ENCODE assay signal across 26 mouse cellular contexts in the genomic region with DNA sequence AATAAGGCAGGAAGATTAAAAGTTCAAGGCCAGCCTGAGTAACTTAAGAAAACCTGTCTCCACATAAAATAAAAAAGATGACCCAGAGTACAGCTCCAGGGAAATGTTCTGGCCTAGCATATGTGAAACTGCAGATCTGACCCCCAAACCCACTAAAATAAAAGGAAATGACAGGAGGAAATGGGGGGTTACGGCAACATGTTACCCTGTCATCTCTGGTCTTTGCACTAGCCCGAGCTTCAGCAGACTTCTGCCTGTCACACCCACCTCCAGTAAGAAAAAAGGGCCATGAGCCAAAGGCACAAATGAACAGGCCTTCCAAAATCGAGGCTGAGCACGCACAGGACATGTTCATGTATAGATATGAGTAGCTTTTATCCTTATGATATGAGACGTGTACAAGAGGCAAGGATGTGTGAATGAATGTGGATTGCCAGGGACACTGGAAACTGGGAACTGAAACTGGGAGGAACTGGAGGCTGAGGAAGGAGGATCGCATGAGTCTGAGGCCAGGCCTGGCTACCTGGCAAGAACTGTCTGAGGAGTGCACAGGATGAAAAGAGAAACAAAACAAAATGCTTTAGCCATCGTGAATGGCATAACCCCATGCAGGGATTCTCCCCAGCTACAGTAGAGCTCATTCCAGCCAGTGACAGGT.
"Had no signal": no experiment of that assay in that cellular context is flagged by ENCODE, and none has a peak within 500 bp of the region (broad histone marks: within the 10 kb centered on the region; RNA-seq: fewer than 3 reads in every experiment).

No protein-coding gene starts in this region.

- H3K27ac ChIP-seq: gastrocnemius, adult 2 months; heart, adult 2 months; heart, embryonic 13.5 days; heart, embryonic 15.5 days; hindbrain, embryonic 13.5 days; hindbrain, embryonic 15.5 days; hindbrain, postnatal 0 days; layer of hippocampus, adult 2 months; left cerebral cortex, adult 2 months; limb, embryonic 10.5 days; limb, embryonic 12.5 days; liver, embryonic 13.5 days had no signal

- H3K9ac ChIP-seq: heart, embryonic 13.5 days; heart, embryonic 15.5 days; hindbrain, embryonic 13.5 days; hindbrain, embryonic 15.5 days; limb, embryonic 12.5 days; liver, embryonic 13.5 days had no signal

- H3K9me3 ChIP-seq: heart, embryonic 13.5 days; heart, embryonic 15.5 days; hindbrain, embryonic 13.5 days; hindbrain, embryonic 15.5 days; limb, embryonic 10.5 days; limb, embryonic 12.5 days; liver, embryonic 13.5 days had no signal

- H3K4me2 ChIP-seq: heart, embryonic 11.5 days; heart, embryonic 13.5 days; heart, embryonic 15.5 days; hindbrain, embryonic 13.5 days; hindbrain, embryonic 15.5 days; limb, embryonic 12.5 days; liver, embryonic 11.5 days; liver, embryonic 13.5 days had no signal

- DNase-seq: gastrocnemius, adult 2 months; gastrocnemius, postnatal 10 days; gastrocnemius, postnatal 25 days; heart, adult 11 months; heart, adult 2 months; heart, postnatal 14 days; heart, postnatal 36 days; kidney, adult 18-20 months; kidney, adult 8-10 months; kidney, postnatal 10 days; kidney, postnatal 25 days; kidney, postnatal 4 days; liver; liver, embryonic 13.5 days had no signal

- H3K27me3 ChIP-seq: heart, embryonic 13.5 days; heart, embryonic 15.5 days; hindbrain, embryonic 13.5 days; hindbrain, embryonic 15.5 days; limb, embryonic 12.5 days; liver, embryonic 13.5 days had no signal

- ATAC-seq: hindbrain, postnatal 0 days; intestine, embryonic 16.5 days had no signal

- H3K4me1 ChIP-seq: heart, embryonic 15.5 days; hindbrain, embryonic 13.5 days; hindbrain, embryonic 15.5 days; limb, embryonic 10.5 days; limb, embryonic 12.5 days had no signal

- H3K4me3 ChIP-seq: gastrocnemius, adult 2 months; heart, adult 2 months; heart, embryonic 13.5 days; heart, embryonic 15.5 days; hindbrain, embryonic 13.5 days; hindbrain, embryonic 15.5 days; layer of hippocampus, adult 2 months; left cerebral cortex, adult 2 months; limb, embryonic 10.5 days; limb, embryonic 12.5 days; liver, embryonic 13.5 days had no signal
